Mouse (Mus musculus) megakaryocyte, embryonic 14.5 days (primary cell): Measurements from ENCODE around the gene Gabra5.

Source experiments
- FLI1 ChIP-seq: IDR thresholded peaks from 2 replicates; pipeline ENCODE4 v1.6.1; 2012; ENCODE audit warnings: low read length, inconsistent platforms, mixed read lengths
- GATA1 ChIP-seq: IDR thresholded peaks from 3 replicates; pipeline ENCODE4 v1.6.1; 2012; ENCODE audit warnings: mixed read lengths, low read length, inconsistent platforms, borderline replicate concordance

DNA sequence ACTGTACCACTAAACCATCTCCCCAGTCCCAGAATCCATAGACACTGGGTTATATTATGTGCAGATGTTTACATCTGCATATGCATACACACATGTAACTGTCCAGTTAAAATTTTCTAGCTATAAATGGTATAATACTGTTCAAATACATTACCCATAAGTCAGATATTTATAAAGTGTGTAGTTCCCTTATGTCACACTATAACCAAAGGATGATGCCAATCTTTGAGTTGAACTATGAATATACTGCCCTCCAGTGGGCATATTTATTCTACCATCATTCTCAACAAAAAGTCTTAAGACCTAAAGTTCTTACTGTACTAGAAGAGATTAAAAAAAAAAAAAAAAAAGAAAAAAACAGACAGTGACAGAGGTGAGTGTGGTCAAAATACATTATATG is 27.0 kb downstream of the Gabra5 start:
- TF ChIP-seq FLI1 (no peak), GATA1 (no peak)
